Mouse (Mus musculus): Measurements from ENCODE around the gene Taar5.
A peak's percentile ranks its signal among the peaks of the same experiment; 100 is the strongest.

Gene Taar5

DNA sequence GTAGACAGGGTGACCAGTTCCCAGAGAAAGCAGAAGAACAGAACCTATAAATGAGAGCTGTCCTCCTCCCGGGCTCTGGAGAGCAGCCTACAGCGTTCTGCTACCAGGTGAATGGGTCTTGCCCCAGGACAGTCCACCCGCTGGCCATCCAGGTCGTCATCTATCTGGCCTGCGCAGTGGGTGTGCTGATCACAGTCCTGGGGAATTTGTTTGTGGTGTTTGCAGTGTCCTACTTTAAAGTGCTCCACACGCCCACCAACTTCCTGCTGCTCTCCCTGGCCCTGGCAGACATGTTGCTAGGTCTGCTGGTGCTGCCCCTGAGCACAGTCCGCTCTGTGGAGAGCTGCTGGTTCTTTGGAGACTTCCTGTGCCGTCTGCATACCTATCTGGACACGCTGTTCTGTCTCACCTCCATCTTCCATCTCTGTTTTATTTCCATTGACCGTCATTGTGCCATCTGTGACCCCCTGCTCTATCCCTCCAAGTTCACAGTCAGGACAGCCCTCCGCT lies at the start of gene Taar5:
Gene Taar5, plus strand, starts transcription at position 51 of the 510 bp plus-strand sequence.
- DNase-seq (ENCODE audit: low spot score in 2 of 2): no peak

DNA sequence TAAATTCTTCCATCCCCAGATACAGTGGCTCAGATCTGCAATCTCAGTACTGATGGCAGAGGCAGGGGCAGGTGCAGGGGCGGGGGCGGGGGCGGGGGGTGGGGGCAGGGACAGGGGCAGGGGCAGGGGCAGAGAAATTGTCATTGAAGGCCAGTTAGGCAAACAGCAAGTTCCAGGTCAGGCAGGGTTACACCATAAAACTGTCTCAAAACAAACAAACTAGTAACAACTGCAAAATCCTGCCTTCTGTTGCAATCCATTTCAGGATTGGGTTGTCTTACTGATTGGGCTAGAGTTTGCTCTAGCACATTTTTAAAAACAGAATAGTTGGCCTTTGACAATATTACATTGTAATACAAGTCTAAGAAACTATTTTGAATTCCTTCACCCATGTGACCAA lies 48.0 kb upstream of the Taar5 start:
- no peak for DNase-seq (ENCODE audit: low spot score in 2 of 2)

DNA sequence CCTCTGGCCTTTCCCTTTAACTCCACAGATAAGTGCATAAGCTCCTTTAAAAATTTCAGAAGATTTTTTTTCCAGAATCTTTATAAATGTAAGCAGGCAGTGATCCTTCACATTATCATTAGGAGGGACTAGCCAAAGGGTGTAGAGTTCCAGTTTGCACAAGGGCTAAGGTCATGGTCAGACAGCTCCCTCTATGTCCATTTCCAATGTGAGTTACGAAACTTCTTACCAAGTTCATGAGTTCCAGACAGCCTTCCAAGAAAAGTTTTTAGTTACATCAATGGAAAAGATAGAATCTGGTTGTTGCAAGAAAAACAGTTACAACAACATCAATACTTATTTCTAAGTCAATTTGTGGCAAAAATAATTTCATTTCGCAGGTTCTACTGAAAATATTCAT lies 46.6 kb upstream of the Taar5 start:
- no peak for DNase-seq (ENCODE audit: low spot score in 2 of 2)

GRCm38 (mm10) chr10:23937613-23938012 lies 32.9 kb upstream of the Taar5 start:
- DNase-seq (ENCODE audit: low spot score in 2 of 2): no peak

GRCm38 (mm10) chr10:23938312-23938711 lies 32.2 kb upstream of the Taar5 start, which contains the start of gene Taar2:
Gene Taar2 (plus strand): TSS chr10:23938572.
- DNase-seq (ENCODE audit: low spot score in 2 of 2): no peak

DNA sequence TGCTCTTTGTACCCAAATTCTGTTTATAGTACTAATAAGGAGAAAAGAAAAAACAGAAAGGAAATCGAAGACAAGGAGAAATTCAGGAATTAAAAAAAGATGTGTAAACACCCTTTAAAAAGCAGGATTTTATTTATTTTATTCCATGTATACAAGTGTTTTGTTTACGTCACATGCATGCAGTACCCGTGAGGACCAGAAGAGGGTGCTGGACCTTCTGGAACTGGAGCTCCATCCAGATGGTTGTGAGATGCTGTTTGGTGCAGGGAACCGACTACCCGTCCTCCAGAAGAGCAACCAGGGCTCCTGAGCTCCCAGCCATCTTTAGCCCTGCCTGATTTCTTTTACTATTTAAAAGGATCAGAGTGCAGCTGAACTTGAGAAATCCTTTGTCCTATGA lies 28.0 kb upstream of the Taar5 start:
- no peak for DNase-seq (ENCODE audit: low spot score in 2 of 2)

DNA sequence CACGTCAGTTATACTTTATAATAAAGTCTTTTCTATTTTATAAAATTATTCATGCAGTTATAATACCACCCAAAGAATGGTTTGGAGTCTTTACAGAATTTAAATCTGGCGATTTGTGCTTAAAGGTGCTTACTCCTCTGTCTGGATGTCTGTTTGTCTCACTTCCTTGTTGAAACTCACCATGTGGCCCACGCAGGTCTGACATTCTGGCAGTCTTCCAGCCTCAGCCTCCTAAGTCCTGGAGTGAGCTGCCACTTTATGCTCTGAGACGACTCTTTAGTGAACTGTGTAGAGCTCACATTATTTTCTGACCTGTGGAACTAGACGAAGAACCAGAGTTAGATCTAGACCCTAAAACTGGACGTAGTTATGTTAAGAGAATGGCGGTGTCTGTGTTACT lies 22.5 kb upstream of the Taar5 start:
- no peak for DNase-seq (ENCODE audit: low spot score in 2 of 2)

DNA sequence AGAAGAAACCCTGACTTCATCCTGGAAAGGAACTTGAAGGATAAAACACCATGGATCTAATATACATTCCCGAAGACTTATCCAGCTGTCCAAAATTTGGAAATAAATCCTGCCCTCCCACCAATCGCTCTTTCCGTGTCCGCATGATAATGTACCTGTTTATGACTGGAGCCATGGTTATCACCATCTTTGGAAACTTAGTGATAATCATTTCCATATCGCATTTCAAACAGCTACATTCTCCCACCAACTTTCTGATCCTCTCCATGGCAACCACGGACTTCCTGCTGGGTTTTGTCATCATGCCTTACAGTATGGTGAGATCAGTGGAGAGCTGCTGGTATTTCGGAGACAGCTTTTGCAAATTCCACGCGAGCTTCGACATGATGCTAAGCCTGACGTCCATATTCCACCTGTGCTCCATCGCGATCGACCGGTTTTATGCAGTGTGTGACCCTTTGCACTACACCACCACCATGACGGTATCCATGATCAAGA lies 20.9 kb upstream of the Taar5 start, which contains the start of gene Taar3:
Gene Taar3, plus strand, starts transcription at position 51 of the 498 bp plus-strand sequence.
- DNase-seq (ENCODE audit: low spot score in 2 of 2): peak; percentile 8 to 11

GRCm38 (mm10) chr10:23951714-23952113 lies 18.8 kb upstream of the Taar5 start:
- DNase-seq (ENCODE audit: low spot score in 2 of 2): no peak

DNA sequence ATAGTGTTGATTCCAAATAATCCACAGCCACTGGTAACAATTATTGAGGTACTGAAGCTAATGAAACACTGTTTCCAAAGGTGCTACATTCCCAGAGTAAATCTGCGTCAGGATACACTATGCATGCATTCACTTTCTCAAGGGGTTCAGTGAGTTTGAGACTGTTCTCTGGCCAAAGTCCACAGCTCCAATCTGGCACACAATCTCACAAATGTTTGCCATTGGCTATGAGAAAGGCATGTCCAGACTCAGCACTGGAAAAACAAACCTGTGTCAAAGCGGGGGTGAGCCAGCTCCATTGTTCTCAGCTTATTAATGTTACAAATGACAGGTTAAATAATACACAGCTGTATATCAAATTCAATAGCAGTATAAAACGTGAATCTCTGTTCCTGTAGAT lies 11.4 kb upstream of the Taar5 start:
- no peak for DNase-seq (ENCODE audit: low spot score in 2 of 2)

GRCm38 (mm10) chr10:23960444-23960915 lies 10.0 kb upstream of the Taar5 start, which contains the start of gene Taar4:
Gene Taar4 (plus strand): TSS chr10:23960494.
- no peak for DNase-seq (ENCODE audit: low spot score in 2 of 2)

DNA sequence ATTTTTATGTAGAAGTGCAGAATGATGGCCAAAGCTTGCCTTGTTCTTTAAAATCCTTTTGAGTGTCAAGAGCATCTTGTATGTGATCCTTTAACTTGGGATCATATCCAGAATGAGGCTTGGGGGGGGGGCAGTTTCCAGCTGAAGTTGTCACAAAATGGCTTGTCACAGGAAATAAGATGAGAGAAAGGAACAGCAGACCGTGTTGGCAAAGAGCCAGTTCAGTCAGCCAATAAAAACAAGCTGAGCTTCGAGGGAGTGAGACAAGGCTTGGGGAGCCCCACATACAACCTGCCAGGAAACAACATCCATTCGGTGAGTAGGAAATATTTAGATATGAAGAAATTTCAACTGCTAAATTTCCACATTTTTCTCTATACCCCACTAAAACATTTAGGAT lies 7.1 kb upstream of the Taar5 start:
- no peak for DNase-seq (ENCODE audit: low spot score in 2 of 2)

- DNase-seq (ENCODE audit: low spot score in 2 of 2): no peak
These were observed 5.4 kb upstream of the Taar5 start for GRCm38 (mm10) chr10:23964921-23965610.

DNA sequence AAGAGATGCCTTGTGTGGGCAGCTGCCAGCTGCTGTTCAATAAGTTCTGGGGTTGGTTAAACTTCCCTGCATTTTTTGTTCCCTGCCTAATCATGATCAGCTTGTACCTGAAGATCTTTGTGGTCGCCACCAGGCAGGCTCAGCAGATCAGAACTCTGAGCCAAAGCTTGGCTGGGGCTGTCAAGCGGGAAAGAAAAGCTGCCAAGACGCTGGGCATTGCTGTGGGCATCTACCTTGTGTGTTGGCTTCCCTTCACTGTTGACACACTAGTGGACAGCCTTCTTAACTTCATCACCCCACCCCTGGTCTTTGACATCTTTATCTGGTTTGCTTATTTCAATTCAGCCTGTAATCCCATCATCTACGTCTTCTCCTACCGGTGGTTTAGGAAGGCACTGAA lies 750 bp downstream of the Taar5 start:
- no peak for DNase-seq (ENCODE audit: low spot score in 2 of 2)

DNA sequence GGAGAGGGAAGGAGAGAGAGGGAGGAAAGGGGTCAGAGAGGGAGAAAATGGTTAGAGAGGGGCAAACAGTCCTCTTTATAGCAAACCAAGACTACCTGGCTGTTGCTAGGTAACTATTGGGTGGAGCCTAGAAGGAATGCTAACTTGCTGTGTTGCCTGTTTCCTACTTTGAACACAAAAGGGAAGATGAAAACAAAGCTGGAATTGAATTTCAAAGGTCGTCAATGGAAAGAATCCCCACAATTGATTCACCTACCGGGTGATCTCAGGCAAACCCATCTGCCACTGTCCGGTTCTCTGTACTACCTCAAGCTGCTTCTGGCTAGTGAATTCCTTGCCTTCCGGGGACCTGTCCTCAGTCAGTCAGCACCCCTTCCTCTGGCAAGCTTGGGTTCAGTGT lies 7.5 kb downstream of the Taar5 start:
- DNase-seq (ENCODE audit: low spot score in 2 of 2): no peak

DNA sequence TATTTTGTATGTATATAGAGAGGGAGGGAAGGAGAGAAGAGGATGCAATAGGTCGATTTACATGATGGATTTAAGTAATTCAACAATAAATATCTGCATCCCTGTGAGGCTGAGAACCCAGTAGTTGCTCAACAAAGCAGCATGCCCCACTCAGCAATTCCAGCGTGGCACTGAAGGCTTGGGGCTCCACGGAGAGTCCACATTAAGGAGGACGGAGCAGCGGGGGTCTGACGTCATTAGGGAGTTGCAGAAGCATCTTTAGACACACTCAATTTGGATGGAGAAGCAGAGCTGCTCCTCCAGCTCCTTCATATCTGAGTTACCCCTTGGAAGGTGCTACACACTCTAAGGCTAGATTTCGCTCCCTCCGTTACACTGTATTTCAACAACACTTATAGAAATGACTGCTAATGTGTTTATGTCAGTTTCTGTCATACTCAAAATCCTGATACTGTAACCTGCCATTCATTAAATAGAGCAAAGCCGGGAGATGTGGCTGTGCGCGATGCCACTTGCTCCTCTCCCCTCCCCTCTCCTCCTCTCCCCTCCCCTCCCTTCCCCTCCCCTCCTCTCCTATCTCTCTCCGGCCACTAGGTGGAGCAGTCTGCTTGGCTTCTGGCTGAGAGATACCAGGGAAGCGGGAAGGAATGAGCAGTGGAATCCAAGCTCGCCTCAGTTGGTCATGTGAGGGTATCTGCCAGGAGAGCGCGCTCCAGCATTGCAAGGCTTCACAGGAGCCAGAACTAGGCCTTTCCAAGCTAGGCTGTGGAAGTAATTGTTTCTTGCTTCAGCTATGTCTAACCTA lies 8.6 kb downstream of the Taar5 start:
- DNase-seq (ENCODE audit: low spot score in 2 of 2): peak; percentile 57 to 70

DNA sequence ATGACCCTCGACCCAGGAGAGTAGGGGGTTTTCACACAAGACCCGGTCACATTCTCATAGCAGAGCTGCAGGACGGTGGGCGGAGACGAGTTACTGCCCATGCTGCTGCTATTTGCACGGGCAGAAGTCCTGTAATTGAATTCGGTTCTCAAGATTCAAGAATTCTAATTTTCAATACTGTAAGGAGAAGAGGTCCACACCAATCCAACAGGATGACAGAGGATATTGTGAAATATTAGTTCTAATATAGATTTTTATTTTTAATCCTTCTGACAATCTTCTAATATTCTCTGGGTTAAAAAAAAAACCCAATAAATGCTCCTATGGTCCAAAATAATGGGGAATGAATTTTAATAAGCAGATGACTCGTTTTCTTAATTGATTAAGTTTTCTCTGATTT lies 15.0 kb downstream of the Taar5 start, which contains the start of gene Taar6:
Gene Taar6, minus strand, starts transcription at position 101 of the 400 bp plus-strand sequence.
- no peak for DNase-seq (ENCODE audit: low spot score in 2 of 2)

- no peak for DNase-seq (ENCODE audit: low spot score in 2 of 2)
These were observed 15.9 kb downstream of the Taar5 start for GRCm38 (mm10) chr10:23986419-23986818.

GRCm38 (mm10) chr10:23993381-23993780 lies 22.9 kb downstream of the Taar5 start, which contains the start of gene Taar7a:
Gene Taar7a (minus strand): TSS chr10:23993481.
- no peak for DNase-seq (ENCODE audit: low spot score in 2 of 2)

- no peak for DNase-seq (ENCODE audit: low spot score in 2 of 2)
These were observed 29.1 kb downstream of the Taar5 start, which contains the start of gene Taar7b for GRCm38 (mm10) chr10:23999639-24000038. Gene Taar7b (plus strand): TSS chr10:23999939.

DNA sequence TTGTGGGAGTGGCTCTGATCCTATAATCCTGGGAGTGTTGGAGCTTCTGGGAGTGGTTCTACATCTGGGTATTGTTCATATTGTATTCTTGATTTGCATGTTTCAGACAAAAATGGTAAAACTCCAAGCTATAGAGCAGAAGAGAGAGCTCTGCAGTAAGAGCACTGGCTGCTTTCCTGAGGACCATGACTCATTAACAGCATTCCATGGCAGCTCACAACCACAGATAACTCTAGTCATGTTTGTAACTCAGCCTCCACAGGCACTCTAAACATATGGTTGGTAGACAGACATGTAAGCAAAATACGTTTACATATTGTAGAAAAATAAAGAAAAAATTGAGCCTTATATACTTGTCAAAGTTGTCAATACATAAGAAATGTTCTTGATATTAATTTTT lies 35.9 kb downstream of the Taar5 start:
- no peak for DNase-seq (ENCODE audit: low spot score in 2 of 2)

GRCm38 (mm10) chr10:24007034-24007433 lies 36.5 kb downstream of the Taar5 start:
- no peak for DNase-seq (ENCODE audit: low spot score in 2 of 2)

All from frontal cortex, postnatal 36 days (tissue).